In the genomic region with DNA sequence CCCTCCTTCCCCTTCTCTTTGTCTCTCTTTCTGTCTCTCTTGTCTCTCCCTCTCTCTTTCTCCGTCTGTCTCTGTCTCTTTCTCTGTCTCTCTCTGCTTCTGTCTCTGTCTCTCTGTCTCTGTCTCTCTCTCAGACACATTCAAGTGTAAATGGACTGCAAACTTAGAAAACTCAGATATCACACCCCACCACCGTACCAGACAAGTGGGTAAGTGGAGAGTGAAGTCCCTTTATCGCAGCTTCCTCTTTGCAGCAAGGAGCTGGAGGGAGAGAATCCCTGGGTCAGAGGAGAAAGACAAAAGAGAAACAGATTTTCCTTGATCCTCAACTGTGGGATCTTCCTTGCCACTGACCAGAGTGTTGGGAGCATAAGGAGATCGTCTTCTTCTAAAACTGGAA, we compare ENCODE assay signal across 30 mouse cellular contexts.
"Had no signal": no experiment of that assay in that cellular context is flagged by ENCODE, and none has a peak within 500 bp of the region (broad histone marks: within the 10 kb centered on the region; RNA-seq: fewer than 3 reads in every experiment).

No protein-coding gene starts in this region.

- H3K4me3 ChIP-seq: heart, embryonic 10.5 days; heart, embryonic 12.5 days; heart, embryonic 13.5 days; heart, embryonic 15.5 days; hindbrain, embryonic 10.5 days; hindbrain, embryonic 12.5 days; hindbrain, embryonic 13.5 days; hindbrain, embryonic 15.5 days; kidney, embryonic 15.5 days; layer of hippocampus, adult 2 months; left cerebral cortex, adult 2 months had no signal

- H3K27ac ChIP-seq: heart, embryonic 10.5 days; heart, embryonic 13.5 days; heart, embryonic 15.5 days; hindbrain, embryonic 10.5 days; hindbrain, embryonic 12.5 days; hindbrain, embryonic 13.5 days; hindbrain, embryonic 14.5 days; hindbrain, embryonic 15.5 days; hindbrain, postnatal 0 days; kidney, embryonic 15.5 days; kidney, postnatal 0 days; layer of hippocampus, adult 2 months; left cerebral cortex, adult 2 months had no signal

- H3K9me3 ChIP-seq: heart, embryonic 10.5 days; heart, embryonic 13.5 days; heart, embryonic 15.5 days; hindbrain, embryonic 13.5 days; hindbrain, embryonic 15.5 days had no signal

- H3K4me1 ChIP-seq: heart, embryonic 10.5 days; heart, embryonic 12.5 days; heart, embryonic 13.5 days; hindbrain, embryonic 12.5 days had no signal

- H3K36me3 ChIP-seq: heart, embryonic 10.5 days; heart, embryonic 12.5 days; heart, embryonic 13.5 days; heart, embryonic 15.5 days; hindbrain, embryonic 10.5 days; hindbrain, embryonic 12.5 days; hindbrain, embryonic 13.5 days; hindbrain, embryonic 15.5 days; kidney, embryonic 15.5 days had no signal

- ATAC-seq: hindbrain, embryonic 16.5 days; hindbrain, postnatal 0 days; inflammation-experienced regulatory T-cells, adult 6 months; intestine, embryonic 16.5 days; intestine, postnatal 0 days had no signal

- H3K9ac ChIP-seq: heart, embryonic 12.5 days; heart, embryonic 13.5 days; heart, embryonic 15.5 days; hindbrain, embryonic 12.5 days; hindbrain, embryonic 13.5 days; hindbrain, embryonic 14.5 days; hindbrain, embryonic 15.5 days; kidney, embryonic 15.5 days had no signal

- H3K4me2 ChIP-seq: heart, embryonic 11.5 days; heart, embryonic 12.5 days; heart, embryonic 13.5 days; heart, embryonic 15.5 days; hindbrain, embryonic 12.5 days; hindbrain, embryonic 13.5 days; hindbrain, embryonic 14.5 days; hindbrain, embryonic 15.5 days; kidney, embryonic 15.5 days had no signal

- H3K27me3 ChIP-seq: heart, embryonic 12.5 days; heart, embryonic 13.5 days; heart, embryonic 15.5 days; hindbrain, embryonic 12.5 days; hindbrain, embryonic 13.5 days; hindbrain, embryonic 15.5 days; kidney, embryonic 15.5 days had no signal

- DNase-seq: heart, postnatal 36 days; kidney, adult 11 months; kidney, adult 18-20 months; kidney, adult 8-10 months; kidney, adult 9 months; kidney, postnatal 10 days; kidney, postnatal 14 days; kidney, postnatal 36 days; kidney, postnatal 4 days; layer of hippocampus, adult 9-11 months; layer of hippocampus, postnatal 36 days had no signal
